Mouse (Mus musculus) liver, embryonic 14.5 days (tissue): ENCODE measurements at regions not wholly inside any gene's neighbourhood (a gene's known extent, or its start where the extent isn't known, plus 50 kb on each side); places are given as distances from the start of the nearest gene placed in this dataset.

Experiments
- CTCF ChIP-seq: IDR thresholded peaks from 2 replicates; pipeline ENCODE4 v1.5.1; 2016; ENCODE audit warnings: antibody characterized with exemption, low read depth, control low read depth
- EP300 ChIP-seq: IDR thresholded peaks from 2 replicates; pipeline ENCODE4 v1.6.1; 2016; ENCODE audit warnings: antibody characterized with exemption, low read depth

DNA sequence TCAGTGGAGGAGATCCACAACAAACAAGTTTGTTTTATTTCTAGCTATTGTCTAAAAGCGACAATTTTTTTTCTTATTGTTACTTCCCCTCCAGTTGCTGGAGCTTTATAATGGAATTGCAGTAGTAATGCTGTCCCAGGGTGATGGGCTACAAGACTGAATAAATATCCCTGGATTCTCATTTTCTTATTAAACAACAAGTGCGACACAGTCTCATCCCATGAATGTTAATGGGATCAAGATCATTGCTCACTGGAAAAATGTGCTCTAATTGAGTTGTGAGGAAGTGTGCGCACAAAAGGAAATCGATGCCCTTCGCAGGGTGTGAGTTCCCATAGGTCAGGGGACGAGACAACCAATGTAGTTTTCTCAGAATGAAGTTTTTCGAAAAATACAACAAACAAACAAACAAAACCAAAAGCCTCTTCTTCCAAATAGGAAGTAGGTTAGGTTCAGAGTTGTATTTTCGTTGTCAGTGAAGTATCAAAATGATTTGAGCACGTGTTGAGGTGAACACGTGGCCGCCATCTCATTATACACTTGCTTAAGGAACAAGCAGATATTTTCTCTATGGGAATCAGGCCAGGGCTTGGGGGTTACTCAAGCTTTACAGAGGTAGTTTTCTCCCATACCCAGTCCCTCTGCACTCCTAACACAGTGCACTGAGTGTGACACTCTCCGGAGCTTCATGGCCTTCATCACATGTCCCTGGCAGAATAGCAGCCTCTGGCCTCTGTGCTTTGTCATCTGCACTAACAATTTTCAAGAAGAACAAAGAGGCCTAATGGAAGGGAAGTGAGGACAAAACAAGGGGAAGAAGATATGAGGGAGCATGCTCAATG lies 205.7 kb downstream of the Rnf152 start:
- no peak for TF ChIP-seq CTCF
- no peak for TF ChIP-seq EP300
